Mouse (Mus musculus) kidney, embryonic 14.5 days (tissue): Measurements from ENCODE around the gene Anln. TPM values are rescaled to one million over a fixed set of nuclear protein-coding genes. Genes with fewer than 3 reads are reported as not detected.
"Not testable (repeated sequence)": the region's sequence is repeated elsewhere in the genome, so short reads cannot be mapped to it uniquely, and the experiment has no call there.

Experiments
- ATAC-seq: fragments of 200-750 bp; cut with Nextera tagmentation; 2 replicates; pipeline ENCODE4 v1.8.0; 2017; ENCODE audit warnings: moderate number of reproducible peaks, mild to moderate bottlenecking, moderate TSS enrichment, moderate library complexity; ENCODE audit not compliant: low FRiP score, low TSS enrichment
- H3K27ac ChIP-seq: fragments of 300-500 bp; sonication (generic); 2 replicates; pipeline ENCODE4 v1.5.1; 2014; ENCODE audit warnings: low read depth, mild to moderate bottlenecking, low read length, moderate library complexity, mixed read lengths
- H3K27me3 ChIP-seq: fragments of 300-500 bp; sonication (generic); 2 replicates; pipeline ENCODE4 v1.6.1; 2014; ENCODE audit warnings: mild to moderate bottlenecking, low read length; ENCODE audit not compliant: control insufficient read depth, insufficient read depth
- H3K36me3 ChIP-seq: fragments of 300-500 bp; sonication (generic); 2 replicates; pipeline ENCODE4 v1.6.1; 2014; ENCODE audit warnings: low read length, mixed read lengths; ENCODE audit not compliant: control insufficient read depth, insufficient read depth
- H3K4me1 ChIP-seq: fragments of 300-500 bp; sonication (generic); 2 replicates; pipeline ENCODE4 v1.6.1; 2014; ENCODE audit warnings: low read length, mixed read lengths; ENCODE audit not compliant: control insufficient read depth, insufficient read depth
- H3K4me2 ChIP-seq: fragments of 300-500 bp; sonication (generic); replicated peaks from 2 replicates; pipeline ENCODE4 v1.6.1; 2014; ENCODE audit warnings: low read depth, mild to moderate bottlenecking, low read length
- H3K4me3 ChIP-seq: fragments of 300-500 bp; sonication (generic); 2 replicates; pipeline ENCODE4 v1.5.1; 2014; ENCODE audit warnings: mild to moderate bottlenecking, low read length
- H3K9ac ChIP-seq: fragments of 300-500 bp; sonication (generic); 2 replicates; pipeline ENCODE4 v1.6.1; 2014; ENCODE audit warnings: low read depth, mild to moderate bottlenecking, low read length, moderate library complexity
- H3K9me3 ChIP-seq: fragments of 300-500 bp; sonication (generic); 2 replicates; pipeline ENCODE4 v1.6.1; 2016; ENCODE audit warnings: low read length; ENCODE audit not compliant: control insufficient read depth
- WGBS: fragments of 180-500 bp; shearing (Covaris S2); extraction: QIAGEN DNeasy Blood & Tissue Kit; methylation state at CpG from one replicate; pipeline ENCODE4 v1.1.7; 2014; 5-methylcytosine and 5-hydroxymethylcytosine counted together
- polyA plus RNA-seq: library from polyadenylated mRNA; unstranded; fragments of >200 nt; fragmentation: Nextera tagmentation; extraction: Ambion mirVana; gene quantifications from 2 replicates; pipeline ENCODE4 v1.2.1, GENCODE M21; 2014

Gene Anln
- polyA plus RNA-seq, 1 experiment from 2014 or later, result 54.3 TPM

GRCm38 (mm10) chr9:22322381-22323211, 66.4 kb downstream of the Anln start:
- no peak overlapping the region for H3K4me3 ChIP-seq
- no peaks in the 10 kb centered on the region for H3K36me3 ChIP-seq
- H3K27ac ChIP-seq, result no peak overlapping the region
- peaks cover 8% of the 10 kb centered on the region; the same call in 1 of the 2 replicates for H3K4me1 ChIP-seq
- WGBS, result 78% methylated on average over 8 of the region's 8 CpGs
- peaks cover 2% of the 10 kb centered on the region; the same call in 1 of the 2 replicates for H3K9me3 ChIP-seq
- H3K9ac ChIP-seq, result no peak overlapping the region
- ATAC-seq, result no peak
- no peak overlapping the region for H3K4me2 ChIP-seq
- H3K27me3 ChIP-seq, result no peaks in the 10 kb centered on the region

GRCm38 (mm10) chr9:22319109-22319508, 69.9 kb downstream of the Anln start:
- Histone ChIP-seq H3K27me3 (no peaks in the 10 kb centered on the region), H3K36me3 (no peaks in the 10 kb centered on the region), H3K4me1 (no peaks in the 10 kb centered on the region), H3K4me3 (no peak overlapping the region), H3K4me2 (no peak overlapping the region), H3K9me3 (peaks cover 5% of the 10 kb centered on the region; the same call in 1 of the 2 replicates), H3K27ac (no peak overlapping the region), H3K9ac (no peak overlapping the region)
- WGBS, result 96% methylated on average over 1 of the region's 1 CpGs
- no peak for ATAC-seq

GRCm38 (mm10) chr9:22316047-22316446, 72.9 kb downstream of the Anln start:
- H3K9ac ChIP-seq, H3K27ac ChIP-seq, H3K4me2 ChIP-seq, H3K4me1 ChIP-seq, H3K27me3 ChIP-seq, ATAC-seq, H3K9me3 ChIP-seq, H3K4me3 ChIP-seq, H3K36me3 ChIP-seq: not testable (repeated sequence)
- WGBS, result 78% methylated on average over 5 of the region's 5 CpGs

- Histone ChIP-seq H3K4me2 (no peak overlapping the region), H3K4me1 (no peaks in the 10 kb centered on the region), H3K36me3 (no peaks in the 10 kb centered on the region), H3K9ac (no peak overlapping the region), H3K9me3 (peaks cover 9% of the 10 kb centered on the region; the same call in 1 of the 2 replicates), H3K4me3 (no peak overlapping the region), H3K27me3 (no peaks in the 10 kb centered on the region), H3K27ac (no peak overlapping the region)
- 81% methylated on average over 3 of the region's 3 CpGs for WGBS
- ATAC-seq, result no peak
Observed at GRCm38 (mm10) chr9:22314066-22314465, 74.9 kb downstream of the Anln start.

- H3K9me3 ChIP-seq, result peaks cover 11% of the 10 kb centered on the region; the same call in 1 of the 2 replicates
- H3K36me3 ChIP-seq, result no peaks in the 10 kb centered on the region
- WGBS, result 89% methylated on average over 5 of the region's 5 CpGs
- no peaks in the 10 kb centered on the region for H3K27me3 ChIP-seq
- no peak overlapping the region for H3K4me2 ChIP-seq
- no peak for ATAC-seq
- no peak overlapping the region for H3K9ac ChIP-seq
- no peak overlapping the region for H3K4me3 ChIP-seq
- H3K27ac ChIP-seq, result no peak overlapping the region
- no peaks in the 10 kb centered on the region for H3K4me1 ChIP-seq
Observed at GRCm38 (mm10) chr9:22313218-22313617, 75.8 kb downstream of the Anln start.

GRCm38 (mm10) chr9:22309651-22310050, 79.3 kb downstream of the Anln start:
- ATAC-seq, result no peak
- Histone ChIP-seq H3K9ac (no peak overlapping the region), H3K4me3 (no peak overlapping the region), H3K27me3 (no peaks in the 10 kb centered on the region), H3K4me2 (no peak overlapping the region), H3K36me3 (peaks cover 8% of the 10 kb centered on the region; the same call in 1 of the 2 replicates), H3K4me1 (peaks cover 8% of the 10 kb centered on the region), H3K27ac (no peak overlapping the region), H3K9me3 (peaks cover 6% of the 10 kb centered on the region; the same call in 1 of the 2 replicates)
- 83% methylated on average over 5 of the region's 5 CpGs for WGBS

GRCm38 (mm10) chr9:22307920-22308262, 81.1 kb downstream of the Anln start:
- H3K27me3 ChIP-seq, H3K9me3 ChIP-seq, ATAC-seq, H3K4me1 ChIP-seq, H3K27ac ChIP-seq: not testable (repeated sequence)
- 19% methylated on average over 9 of the region's 9 CpGs for WGBS
- peak overlapping the region; percentile 90 for H3K9ac ChIP-seq
- H3K4me2 ChIP-seq, result peak overlapping the region; percentile 80
- H3K36me3 ChIP-seq, result peaks cover 25% of the 10 kb centered on the region
- H3K4me3 ChIP-seq, result peak overlapping the region; percentile 66

- Histone ChIP-seq H3K27me3 (no peaks in the 10 kb centered on the region), H3K4me2 (peak within 1 kb of the TSS; percentile 80), H3K27ac (peak within 1 kb of the TSS; percentile 12; the same call in 1 of the 2 replicates), H3K4me1 (peaks cover 8% of the 10 kb centered on the region), H3K9me3 (peaks cover 6% of the 10 kb centered on the region; the same call in 1 of the 2 replicates), H3K4me3 (peak within 1 kb of the TSS; percentile 66), H3K9ac (peak within 1 kb of the TSS; percentile 90), H3K36me3 (peaks cover 30% of the 10 kb centered on the region)
- peak; percentile 99 for ATAC-seq
- under 1% methylated on average over 56 of the region's 56 CpGs for WGBS
Observed at GRCm38 (mm10) chr9:22307156-22307919, 81.7 kb downstream of the Anln start, which contains the start of gene Zfp810. Gene Zfp810, minus strand, starts transcription at chr9:22307648.
